Mouse (Mus musculus) liver, embryonic 14.5 days (tissue): ENCODE measurements around the gene Glce. TPM values are rescaled to one million over a fixed set of nuclear protein-coding genes. Genes with fewer than 3 reads are reported as not detected.

Source experiments
- ATAC-seq: fragments of 200-750 bp; cut with Nextera tagmentation; 2 replicates; pipeline ENCODE4 v1.8.0; 2017; ENCODE audit warnings: moderate number of reproducible peaks, mild to moderate bottlenecking, moderate library complexity; ENCODE audit not compliant: insufficient read depth
- DNase-seq, 3 experiments: peaks; one replicate each; pipeline ENCODE4 v3.0.0-alpha.2; 2012 to 2013; ENCODE audit warnings: low read depth in 3 of 3, low spot score in 3 of 3
- H3K27ac ChIP-seq: fragments of 300-500 bp; sonication (generic); 2 replicates; pipeline ENCODE4 v1.5.1; 2014; ENCODE audit warnings: moderate library complexity, mild to moderate bottlenecking, control low read depth, inconsistent platforms
- H3K27me3 ChIP-seq: fragments of 300-500 bp; sonication (generic); 2 replicates; pipeline ENCODE4 v1.6.1; 2014; ENCODE audit warnings: mild to moderate bottlenecking, low read length, moderate library complexity; ENCODE audit not compliant: control insufficient read depth, insufficient read depth
- H3K36me3 ChIP-seq: fragments of 300-500 bp; sonication (generic); replicated peaks from 2 replicates; pipeline ENCODE4 v1.6.1; 2014; ENCODE audit warnings: low read depth; ENCODE audit not compliant: control insufficient read depth, insufficient read depth
- H3K4me1 ChIP-seq, 2 experiments: fragments of 200-500 bp in 1 of 2; fragments of 300-500 bp in 1 of 2; sonication (generic) in 1 of 2; replicated peaks; 2 replicates each; pipeline ENCODE4 v1.6.1; 2012 to 2014; ENCODE audit warnings: antibody characterized with exemption in 1 of 2, inconsistent platforms in 1 of 2, low read length in 1 of 2; ENCODE audit not compliant: control insufficient read depth in 2 of 2, insufficient read depth in 2 of 2
- H3K4me2 ChIP-seq: fragments of 300-500 bp; sonication (generic); 2 replicates; pipeline ENCODE4 v1.6.1; 2014; ENCODE audit warnings: low read depth, mild to moderate bottlenecking, control low read depth, moderate library complexity
- H3K4me3 ChIP-seq, 2 experiments: fragments of 200-500 bp in 1 of 2; fragments of 300-500 bp in 1 of 2; sonication (generic) in 1 of 2; 2 replicates each; pipeline ENCODE4 v1.5.1; 2012 to 2014; ENCODE audit warnings: low read depth in 2 of 2, low read length in 2 of 2, mild to moderate bottlenecking in 2 of 2, control low read depth in 1 of 2, inconsistent platforms in 1 of 2, moderate library complexity in 1 of 2; ENCODE audit not compliant: insufficient read depth in 1 of 2
- H3K9ac ChIP-seq: fragments of 300-500 bp; sonication (generic); replicated peaks from 2 replicates; pipeline ENCODE4 v1.6.1; 2014; ENCODE audit warnings: mild to moderate bottlenecking, control low read depth, moderate library complexity
- H3K9me3 ChIP-seq: fragments of 300-500 bp; sonication (generic); 2 replicates; pipeline ENCODE4 v1.6.1; 2016; ENCODE audit warnings: low read length, mixed read lengths; ENCODE audit not compliant: control insufficient read depth
- CTCF ChIP-seq: IDR thresholded peaks from 2 replicates; pipeline ENCODE4 v1.5.1; 2016; ENCODE audit warnings: antibody characterized with exemption, low read depth, control low read depth
- EP300 ChIP-seq: IDR thresholded peaks from 2 replicates; pipeline ENCODE4 v1.6.1; 2016; ENCODE audit warnings: antibody characterized with exemption, low read depth
- WGBS: fragments of 180-500 bp; shearing (Covaris S2); extraction: QIAGEN DNeasy Blood & Tissue Kit; methylation state at CpG from one replicate; pipeline ENCODE4 v1.1.7; 2014; ENCODE audit not compliant: insufficient replicate concordance; 5-methylcytosine and 5-hydroxymethylcytosine counted together
- polyA plus RNA-seq, 2 experiments: library from polyadenylated mRNA; depleted of rRNA in 1 of 2; stranded (reverse) in 1 of 2; unstranded in 1 of 2; fragments of >200 nt; fragmentation: Nextera tagmentation in 1 of 2; extraction: Ambion mirVana in 1 of 2; gene quantifications; 2 replicates each; pipeline versions ENCODE4 v1.2.1 to v1.2.3; 2012 to 2014

Gene Glce
- polyA plus RNA-seq, 2 experiments = 2.7 to 5.6 TPM

GRCm38 (mm10) chr9:62025056-62025455, 97.4 kb downstream of the Glce start:
- no peak for ATAC-seq
- TF ChIP-seq CTCF (no peak), EP300 (no peak)
- Histone ChIP-seq H3K9ac (no peak overlapping the region), H3K4me3 (no peak overlapping the region), H3K36me3 (no peaks in the 10 kb centered on the region), H3K4me2 (no peak overlapping the region), H3K27ac (no peak overlapping the region), H3K4me1 (peaks cover 0 to 6% of the 10 kb centered on the region in 2 experiments; a peak in 1 of 4 replicates), H3K9me3 (no peaks in the 10 kb centered on the region), H3K27me3 (peaks cover 16% of the 10 kb centered on the region)
- no peak for DNase-seq
- WGBS = 30% methylated on average over 5 of the region's 5 CpGs

- DNase-seq = no peak
- TF ChIP-seq CTCF (no peak), EP300 (no peak)
- Histone ChIP-seq H3K27ac (no peak overlapping the region), H3K9me3 (no peaks in the 10 kb centered on the region), H3K4me2 (no peak overlapping the region), H3K9ac (no peak overlapping the region), H3K4me3 (no peak overlapping the region), H3K4me1 (peaks cover 0 to 6% of the 10 kb centered on the region in 2 experiments; a peak in 1 of 4 replicates), H3K27me3 (peaks cover 16% of the 10 kb centered on the region), H3K36me3 (no peaks in the 10 kb centered on the region)
- no peak for ATAC-seq
- WGBS = 28% methylated on average over 4 of the region's 4 CpGs
These were observed 98.6 kb downstream of the Glce start for GRCm38 (mm10) chr9:62023879-62024278.

- Histone ChIP-seq H3K9me3 (no peaks in the 10 kb centered on the region), H3K4me1 (peaks cover 0 to 6% of the 10 kb centered on the region in 2 experiments; a peak in 1 of 4 replicates), H3K9ac (no peak overlapping the region), H3K4me3 (no peak overlapping the region), H3K27me3 (peaks cover 16% of the 10 kb centered on the region), H3K36me3 (no peaks in the 10 kb centered on the region), H3K27ac (no peak overlapping the region), H3K4me2 (no peak overlapping the region)
- WGBS = 65% methylated on average over 6 of the region's 6 CpGs
- TF ChIP-seq CTCF = no peak
- no peak for TF ChIP-seq EP300
- ATAC-seq (no peak), DNase-seq (no peak)
These were observed 99.3 kb downstream of the Glce start for GRCm38 (mm10) chr9:62022961-62023680.

GRCm38 (mm10) chr9:62021583-62022120, 100.8 kb downstream of the Glce start:
- Histone ChIP-seq H3K27me3 (peaks cover 10% of the 10 kb centered on the region), H3K36me3 (no peaks in the 10 kb centered on the region), H3K4me1 (peaks cover 0 to 3% of the 10 kb centered on the region in 2 experiments; a peak in 1 of 4 replicates), H3K4me3 (no peak overlapping the region), H3K27ac (no peak overlapping the region), H3K4me2 (no peak overlapping the region), H3K9ac (no peak overlapping the region), H3K9me3 (no peaks in the 10 kb centered on the region)
- DNase-seq (no peak), ATAC-seq (no peak)
- no peak for TF ChIP-seq CTCF
- TF ChIP-seq EP300 = no peak
- 29% methylated on average over 7 of the region's 7 CpGs for WGBS

DNA sequence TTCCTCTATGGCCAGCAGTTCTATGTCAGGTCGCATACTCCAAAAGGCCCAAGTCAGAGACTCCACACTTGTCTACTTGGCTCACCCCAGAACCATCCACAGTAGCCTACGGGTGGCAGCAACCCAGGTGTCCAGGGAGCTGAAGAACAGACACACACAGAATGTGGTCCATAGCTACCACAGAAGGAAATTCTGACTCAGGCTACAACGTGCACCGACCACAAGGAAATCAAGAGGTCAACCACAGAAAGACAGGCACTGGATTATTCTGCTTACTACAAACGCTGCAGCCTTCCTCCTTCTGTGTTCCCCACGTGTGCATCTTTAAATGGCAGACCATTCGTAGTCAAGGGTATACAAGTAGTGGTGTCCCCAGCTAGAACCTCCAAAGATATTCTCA, 102.2 kb downstream of the Glce start:
- 14% methylated on average over 7 of the region's 7 CpGs for WGBS
- TF ChIP-seq CTCF (no peak), EP300 (no peak)
- Histone ChIP-seq H3K36me3 (no peaks in the 10 kb centered on the region), H3K27me3 (no peaks in the 10 kb centered on the region), H3K9me3 (no peaks in the 10 kb centered on the region), H3K4me2 (no peak overlapping the region), H3K4me3 (no peak overlapping the region), H3K27ac (no peak overlapping the region), H3K9ac (no peak overlapping the region), H3K4me1 (peaks cover 0 to 2% of the 10 kb centered on the region in 2 experiments; a peak in 1 of 4 replicates)
- DNase-seq (no peak), ATAC-seq (no peak)
